Mouse (Mus musculus) CD4-positive helper T cell, adult 2 months (primary cell): ENCODE measurements around the gene Gm8246.
"Not testable (repeated sequence)": the region's sequence is repeated elsewhere in the genome, so short reads cannot be mapped to it uniquely, and the experiment has no call there.

Experiments used
- DNase-seq: peaks from one replicate; pipeline ENCODE4 v3.0.0-alpha.2; 2012; ENCODE audit warnings: low read depth, missing footprints, low spot score

Gm8246 gene

DNA sequence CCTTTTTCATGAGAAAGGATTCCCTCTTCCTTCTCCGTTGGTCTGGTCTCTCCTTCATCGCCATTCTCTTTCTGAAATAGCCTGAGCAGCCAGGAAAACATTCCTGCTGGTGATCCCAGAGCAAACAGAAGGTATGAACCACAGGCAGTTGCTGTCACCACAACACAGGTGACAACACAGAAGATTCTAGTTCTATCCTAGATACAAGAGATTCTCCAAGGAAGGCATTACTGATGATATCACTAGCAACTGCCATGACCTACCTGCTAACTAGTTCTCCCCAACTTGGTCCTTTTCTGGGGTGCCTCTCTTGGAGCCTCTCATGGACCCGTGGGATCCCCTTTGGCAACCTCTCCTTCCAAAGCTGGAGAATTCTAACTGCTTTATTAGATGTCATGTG is at the start of gene Gm8246:
Gene Gm8246 (minus strand): TSS at position 101 of the 400 bp plus-strand sequence.
- DNase-seq, result not testable (repeated sequence)

DNA sequence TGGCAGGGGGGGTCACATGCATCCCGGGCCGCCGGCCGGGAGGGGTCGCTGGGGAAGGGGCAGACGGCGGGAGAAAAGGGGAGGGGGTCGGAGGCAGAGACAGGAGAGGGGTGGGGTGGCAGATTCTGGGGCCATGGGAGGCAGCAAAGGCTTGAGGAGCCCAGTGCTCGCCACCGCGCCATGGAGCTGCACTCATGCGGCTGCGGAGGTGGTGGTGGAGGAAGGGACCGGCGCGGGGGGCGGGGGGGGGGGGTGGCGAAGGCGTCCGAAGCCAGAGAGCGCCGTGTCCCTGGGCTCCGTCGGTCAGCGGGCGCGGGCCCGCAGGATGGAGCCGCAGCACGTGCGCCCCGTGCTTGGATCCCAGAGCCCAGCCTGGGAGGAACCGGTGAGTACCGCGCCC is 23.7 kb upstream of the Gm8246 start, which contains the start of gene Gm3488:
Gene Gm3488 (plus strand): TSS at position 301 of the 400 bp plus-strand sequence.
- not testable (repeated sequence) for DNase-seq

GRCm38 (mm10) chr14:5483907-5484306 is 6.3 kb upstream of the Gm8246 start, which contains the start of gene Gm3187:
Gene Gm3187 (plus strand): TSS chr14:5484207.
- not testable (repeated sequence) for DNase-seq

- not testable (repeated sequence) for DNase-seq
Measured at GRCm38 (mm10) chr14:5460469-5460868, 17.2 kb downstream of the Gm8246 start.

GRCm38 (mm10) chr14:5455367-5455766 is 22.3 kb downstream of the Gm8246 start, which contains the start of gene Gm3194:
Gene Gm3194 (minus strand): TSS chr14:5455467.
- DNase-seq, result not testable (repeated sequence)
